Mouse (Mus musculus) lung, embryonic 16.5 days (tissue): ENCODE results near the gene Pard3. TPM values are rescaled to one million over a fixed set of nuclear protein-coding genes. Genes with fewer than 3 reads are reported as not detected.
A peak's percentile ranks its signal among the peaks of the same experiment; 100 is the strongest.

Experiments
- ATAC-seq: fragments of 200-750 bp; cut with Nextera tagmentation; 2 replicates; pipeline ENCODE4 v1.8.0; 2017; ENCODE audit warnings: low read depth, mild to moderate bottlenecking, moderate library complexity
- H3K27ac ChIP-seq: fragments of 300-500 bp; sonication (generic); 2 replicates; pipeline ENCODE4 v1.5.1; 2014; ENCODE audit warnings: mild to moderate bottlenecking, control low read depth, low read length
- H3K27me3 ChIP-seq: fragments of 300-500 bp; sonication (generic); 2 replicates; pipeline ENCODE4 v1.6.1; 2014; ENCODE audit warnings: low read depth, low read length, mixed read lengths; ENCODE audit not compliant: control insufficient read depth, insufficient read depth
- H3K36me3 ChIP-seq: fragments of 300-500 bp; sonication (generic); 2 replicates; pipeline ENCODE4 v1.6.1; 2014; ENCODE audit warnings: low read length; ENCODE audit not compliant: control insufficient read depth, insufficient read depth
- H3K4me1 ChIP-seq: fragments of 300-500 bp; sonication (generic); replicated peaks from 2 replicates; pipeline ENCODE4 v1.6.1; 2014; ENCODE audit warnings: low read length, mixed read lengths; ENCODE audit not compliant: control insufficient read depth, insufficient read depth
- H3K4me2 ChIP-seq: fragments of 300-500 bp; sonication (generic); 2 replicates; pipeline ENCODE4 v1.6.1; 2014; ENCODE audit warnings: low read depth, low read length, control low read depth
- H3K4me3 ChIP-seq: fragments of 300-500 bp; sonication (generic); 2 replicates; pipeline ENCODE4 v1.5.1; 2014; ENCODE audit warnings: mild to moderate bottlenecking, low read length, control low read depth
- H3K9ac ChIP-seq: fragments of 300-500 bp; sonication (generic); 2 replicates; pipeline ENCODE4 v1.6.1; 2014; ENCODE audit warnings: low read length, control low read depth
- H3K9me3 ChIP-seq: fragments of 300-500 bp; sonication (generic); 2 replicates; pipeline ENCODE4 v1.6.1; 2016; ENCODE audit warnings: low read length; ENCODE audit not compliant: control insufficient read depth
- WGBS: fragments of 180-500 bp; shearing (Covaris S2); extraction: QIAGEN DNeasy Blood & Tissue Kit; methylation state at CpG from one replicate; pipeline ENCODE4 v1.1.7; 2014; 5-methylcytosine and 5-hydroxymethylcytosine counted together
- polyA plus RNA-seq: library from polyadenylated mRNA; unstranded; fragments of >200 nt; fragmentation: Nextera tagmentation; extraction: Ambion mirVana; gene quantifications from 2 replicates; pipeline ENCODE4 v1.2.1, GENCODE M21; 2015

Gene Pard3
- polyA plus RNA-seq, 1 experiment from 2014 or later, result 19.0 TPM

- Histone ChIP-seq H3K27me3 (no peaks in the 10 kb centered on the region), H3K36me3 (peaks cover 3% of the 10 kb centered on the region; the same call in 1 of the 2 replicates), H3K9me3 (no peaks in the 10 kb centered on the region), H3K9ac (no peak overlapping the region), H3K4me3 (no peak overlapping the region), H3K4me2 (no peak overlapping the region), H3K4me1 (no peaks in the 10 kb centered on the region), H3K27ac (no peak overlapping the region)
- WGBS, result 89% methylated on average over 4 of the region's 4 CpGs
- no peak for ATAC-seq
These were observed 347.6 kb downstream of the Pard3 start for GRCm38 (mm10) chr8:127411190-127411848.

- Histone ChIP-seq H3K4me1 (no peaks in the 10 kb centered on the region), H3K9ac (no peak overlapping the region), H3K9me3 (no peaks in the 10 kb centered on the region), H3K4me2 (no peak overlapping the region), H3K27ac (no peak overlapping the region), H3K36me3 (0 out of 2 replicates have a peak, but pooled peaks cover 2% of the 10 kb centered on the region), H3K4me3 (no peak overlapping the region), H3K27me3 (no peaks in the 10 kb centered on the region)
- WGBS, result 66% methylated on average over 7 of the region's 7 CpGs
- ATAC-seq, result no peak
These were observed 359.3 kb downstream of the Pard3 start for GRCm38 (mm10) chr8:127423021-127423420.

DNA sequence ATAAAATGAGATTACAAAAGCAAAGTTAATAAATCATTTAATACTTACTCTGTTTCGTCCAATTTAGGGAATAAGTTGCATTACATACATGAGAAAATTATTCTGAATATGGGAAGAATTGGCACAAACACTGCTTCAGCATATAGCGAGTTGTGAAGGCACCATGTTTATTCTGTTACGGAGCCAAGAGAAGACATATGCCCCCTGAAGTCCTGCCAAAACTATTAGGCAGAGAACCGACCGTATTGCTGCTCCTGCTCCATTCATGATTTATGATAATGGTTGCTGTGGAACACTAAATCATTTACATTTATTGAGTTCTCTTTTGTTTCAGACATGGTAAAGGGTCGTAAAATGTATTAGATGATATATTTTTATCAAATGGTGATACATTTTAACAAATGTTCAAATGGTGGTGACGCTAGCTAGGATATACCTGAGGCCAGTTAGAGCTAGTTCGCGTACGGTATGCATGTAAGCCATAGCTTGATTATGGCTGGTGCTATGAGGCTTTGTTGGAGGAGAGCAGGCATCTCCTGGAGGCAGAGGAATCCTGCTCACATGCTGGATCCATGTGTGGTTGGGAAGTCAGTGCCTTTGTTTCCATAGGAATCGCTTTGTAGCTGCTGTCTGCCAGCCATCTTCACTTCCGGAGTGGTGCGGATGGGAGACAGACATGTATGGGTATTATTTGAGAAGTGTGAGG, 360.7 kb downstream of the Pard3 start:
- no peak overlapping the region for H3K4me3 ChIP-seq
- no peak overlapping the region for H3K4me2 ChIP-seq
- no peak overlapping the region for H3K27ac ChIP-seq
- 78% methylated on average over 13 of the region's 13 CpGs for WGBS
- no peaks in the 10 kb centered on the region for H3K9me3 ChIP-seq
- H3K27me3 ChIP-seq, result no peaks in the 10 kb centered on the region
- H3K36me3 ChIP-seq, result 0 out of 2 replicates have a peak, but pooled peaks cover 2% of the 10 kb centered on the region
- ATAC-seq, result no peak
- no peak overlapping the region for H3K9ac ChIP-seq
- no peaks in the 10 kb centered on the region for H3K4me1 ChIP-seq

DNA sequence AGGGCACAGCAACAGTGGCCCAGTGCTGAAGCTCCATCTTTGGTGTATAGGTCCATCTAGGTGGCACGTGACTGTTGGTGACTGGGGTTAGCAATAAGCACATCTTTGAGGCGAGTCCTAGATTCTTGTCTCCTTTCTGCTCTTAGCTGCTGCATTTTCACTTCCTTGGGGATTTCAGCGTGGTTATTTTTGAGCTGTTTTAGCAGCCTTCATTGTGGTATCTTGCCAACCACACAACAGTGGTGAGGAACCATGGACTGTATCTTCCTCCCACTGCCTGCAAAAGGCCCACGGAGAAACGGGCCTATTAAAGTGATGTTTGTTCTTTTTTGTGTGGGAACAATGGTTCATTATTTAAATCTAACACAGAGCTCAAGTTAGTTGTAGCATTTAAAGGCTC, 363.2 kb downstream of the Pard3 start:
- no peaks in the 10 kb centered on the region for H3K36me3 ChIP-seq
- H3K27ac ChIP-seq, result no peak overlapping the region
- no peak for ATAC-seq
- no peaks in the 10 kb centered on the region for H3K4me1 ChIP-seq
- no peak overlapping the region for H3K4me2 ChIP-seq
- H3K9me3 ChIP-seq, result no peaks in the 10 kb centered on the region
- H3K4me3 ChIP-seq, result no peak overlapping the region
- H3K27me3 ChIP-seq, result no peaks in the 10 kb centered on the region
- no peak overlapping the region for H3K9ac ChIP-seq
- 70% methylated on average over 5 of the region's 5 CpGs for WGBS

DNA sequence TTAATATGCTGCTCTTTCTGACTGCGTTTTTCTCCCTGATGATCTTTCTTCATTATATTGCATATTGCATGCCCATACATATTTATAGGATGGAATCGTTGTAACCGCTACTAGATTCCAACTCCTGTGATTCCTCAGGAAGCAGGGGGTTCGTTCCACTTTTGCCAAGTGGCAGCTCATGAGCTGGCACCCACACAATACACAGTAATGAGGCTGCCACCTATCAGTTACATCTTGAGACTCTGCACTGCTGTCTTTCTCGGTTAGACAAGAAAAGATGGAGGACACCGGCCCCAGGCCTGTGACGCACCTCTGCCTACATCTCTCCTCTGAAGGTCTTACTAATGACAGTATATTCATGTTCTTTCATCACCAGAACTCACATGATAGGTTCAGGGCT, 364.3 kb downstream of the Pard3 start:
- H3K4me1 ChIP-seq, result no peaks in the 10 kb centered on the region
- no peak overlapping the region for H3K4me2 ChIP-seq
- no peaks in the 10 kb centered on the region for H3K36me3 ChIP-seq
- 86% methylated on average over 7 of the region's 7 CpGs for WGBS
- H3K9me3 ChIP-seq, result no peaks in the 10 kb centered on the region
- no peak for ATAC-seq
- H3K27me3 ChIP-seq, result no peaks in the 10 kb centered on the region
- H3K27ac ChIP-seq, result no peak overlapping the region
- H3K9ac ChIP-seq, result no peak overlapping the region
- H3K4me3 ChIP-seq, result no peak overlapping the region

DNA sequence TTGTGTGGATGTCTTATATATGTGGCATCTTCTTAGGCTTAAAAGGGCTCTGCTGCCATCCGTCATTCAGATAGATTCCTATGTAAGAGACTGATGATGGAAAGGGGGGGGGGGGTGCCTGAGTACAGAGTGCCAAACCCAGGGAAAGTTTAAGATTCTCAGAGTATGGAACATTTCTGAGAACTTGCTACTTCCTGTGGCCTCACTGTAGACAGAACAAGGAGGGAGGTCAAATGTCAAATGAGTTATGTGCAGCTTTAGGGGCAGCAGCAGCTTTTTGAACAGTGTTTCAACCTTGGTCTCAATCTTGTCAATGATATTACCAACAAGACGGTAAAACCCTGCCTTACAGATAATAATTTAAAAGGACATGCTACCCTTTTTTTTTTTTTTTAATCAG, 367.5 kb downstream of the Pard3 start:
- no peaks in the 10 kb centered on the region for H3K9me3 ChIP-seq
- no peak overlapping the region for H3K9ac ChIP-seq
- no peak overlapping the region for H3K27ac ChIP-seq
- no peak overlapping the region for H3K4me2 ChIP-seq
- H3K4me3 ChIP-seq, result no peak overlapping the region
- no peaks in the 10 kb centered on the region for H3K36me3 ChIP-seq
- ATAC-seq, result no peak
- 67% methylated on average over 2 of the region's 2 CpGs for WGBS
- no peaks in the 10 kb centered on the region for H3K4me1 ChIP-seq
- no peaks in the 10 kb centered on the region for H3K27me3 ChIP-seq

DNA sequence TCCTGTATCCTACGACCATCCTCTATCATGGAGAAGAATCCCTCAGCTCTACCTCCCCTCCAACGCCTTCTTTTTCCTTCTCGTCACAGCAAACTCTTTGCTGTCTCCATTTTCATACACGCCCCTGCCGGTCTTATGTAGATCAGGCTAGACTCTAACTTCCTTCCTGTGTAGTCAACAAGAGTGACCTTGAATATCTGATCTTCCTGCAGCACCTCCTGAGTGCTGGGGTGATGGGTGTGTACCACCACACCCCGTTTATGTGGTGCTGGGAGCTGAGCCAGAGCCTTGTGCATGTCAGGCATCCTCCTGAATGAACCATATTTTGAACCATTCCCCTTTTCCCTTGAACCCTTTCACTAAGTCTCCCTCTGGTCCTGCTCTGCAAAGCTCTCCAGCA, 372.3 kb downstream of the Pard3 start:
- 75% methylated on average over 6 of the region's 6 CpGs for WGBS
- Histone ChIP-seq H3K9ac (no peak overlapping the region), H3K9me3 (no peaks in the 10 kb centered on the region), H3K27ac (no peak overlapping the region), H3K4me3 (no peak overlapping the region), H3K4me2 (no peak overlapping the region), H3K4me1 (peaks cover 24% of the 10 kb centered on the region), H3K36me3 (no peaks in the 10 kb centered on the region), H3K27me3 (no peaks in the 10 kb centered on the region)
- ATAC-seq, result no peak

- Histone ChIP-seq H3K9me3 (no peaks in the 10 kb centered on the region), H3K27ac (no peak overlapping the region), H3K9ac (no peak overlapping the region), H3K36me3 (no peaks in the 10 kb centered on the region), H3K4me3 (no peak overlapping the region), H3K27me3 (no peaks in the 10 kb centered on the region), H3K4me1 (peaks cover 24% of the 10 kb centered on the region), H3K4me2 (no peak overlapping the region)
- no peak for ATAC-seq
- 68% methylated on average over 5 of the region's 5 CpGs for WGBS
These were observed 374.0 kb downstream of the Pard3 start for GRCm38 (mm10) chr8:127437613-127438235.

DNA sequence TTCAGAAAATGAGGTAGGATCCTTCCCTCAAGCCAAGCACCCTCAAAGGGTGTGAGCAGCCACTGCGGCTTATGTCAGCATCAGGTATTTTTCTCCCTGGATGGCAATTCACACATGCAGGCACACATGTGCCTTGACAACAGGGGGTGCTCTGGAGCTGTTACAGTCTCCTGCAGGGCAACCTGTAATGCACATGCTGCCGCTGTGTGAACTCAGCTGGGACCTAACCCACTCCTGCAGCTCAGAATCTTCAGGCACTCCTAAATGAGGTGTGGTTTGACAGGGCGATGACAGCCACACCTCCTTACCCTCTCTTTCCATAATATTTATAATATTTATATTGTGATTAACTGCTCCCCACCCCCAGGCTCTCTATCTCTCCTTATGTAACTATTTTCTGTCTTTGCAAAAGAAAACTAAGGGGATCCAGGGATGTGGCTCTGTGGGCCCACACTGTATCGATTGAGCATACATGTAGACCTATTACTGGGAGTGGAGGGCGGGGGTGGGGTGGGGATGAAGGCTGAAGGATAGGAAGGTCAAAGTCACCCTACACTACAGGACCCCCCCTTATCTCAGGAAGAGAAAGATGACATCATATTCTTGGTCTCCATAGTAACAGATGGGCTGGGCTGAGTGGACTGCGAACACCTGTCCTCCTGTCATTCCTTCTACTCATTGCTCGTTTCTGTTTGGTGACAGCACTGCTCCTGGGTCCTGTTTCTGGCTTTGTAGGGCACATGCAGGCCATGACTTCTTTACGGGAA, 375.1 kb downstream of the Pard3 start:
- Histone ChIP-seq H3K4me2 (no peak overlapping the region), H3K9me3 (no peaks in the 10 kb centered on the region), H3K4me3 (no peak overlapping the region), H3K27me3 (no peaks in the 10 kb centered on the region), H3K4me1 (peaks cover 24% of the 10 kb centered on the region), H3K9ac (no peak overlapping the region), H3K36me3 (no peaks in the 10 kb centered on the region), H3K27ac (peak overlapping the region; percentile 53; the same call in 1 of the 2 replicates)
- 38% methylated on average over 8 of the region's 8 CpGs for WGBS
- peak; percentile 36 for ATAC-seq
